Mouse (Mus musculus) MEL (cell line): ENCODE results near the gene Kat6b.
A peak's percentile ranks its signal among the peaks of the same experiment; 100 is the strongest.

Source experiments
- CTCF ChIP-seq, 3 experiments: IDR thresholded peaks in 2 of 3; conservative IDR thresholded peaks in 1 of 3; 2 replicates each; pipeline ENCODE4 v1.5.1; 2011 to 2012; ENCODE audit warnings: low read length in 3 of 3, low read depth in 2 of 3, mild to moderate bottlenecking in 2 of 3, improper control_type of control experiment in 1 of 3, inconsistent platforms in 1 of 3, mixed read lengths in 1 of 3, moderate library complexity in 1 of 3; ENCODE audit not compliant: control insufficient read depth in 1 of 3, insufficient read depth in 1 of 3, poor library complexity in 1 of 3, severe bottlenecking in 1 of 3
- GATA1 ChIP-seq: IDR thresholded peaks from 2 replicates; pipeline ENCODE4 v1.6.1; 2011; ENCODE audit warnings: low read depth, low read length, improper control_type of control experiment
- MAX ChIP-seq: IDR thresholded peaks from 2 replicates; pipeline ENCODE4 v1.6.1; 2011; ENCODE audit warnings: low read length, improper control_type of control experiment
- MAZ ChIP-seq: IDR thresholded peaks from 2 replicates; pipeline ENCODE4 v1.6.1; 2012; ENCODE audit warnings: low read depth, mild to moderate bottlenecking, inconsistent platforms, low read length, improper control_type of control experiment
- UBTF ChIP-seq: IDR thresholded peaks from 2 replicates; pipeline ENCODE4 v1.6.1; 2012; ENCODE audit warnings: low read depth, mild to moderate bottlenecking, inconsistent platforms, low read length, improper control_type of control experiment, moderate library complexity, borderline replicate concordance; ENCODE audit not compliant: insufficient read depth
- ZC3H11A ChIP-seq: IDR thresholded peaks from 2 replicates; pipeline ENCODE4 v1.6.1; 2012; ENCODE audit warnings: low read depth, mild to moderate bottlenecking, inconsistent platforms, low read length, improper control_type of control experiment

DNA sequence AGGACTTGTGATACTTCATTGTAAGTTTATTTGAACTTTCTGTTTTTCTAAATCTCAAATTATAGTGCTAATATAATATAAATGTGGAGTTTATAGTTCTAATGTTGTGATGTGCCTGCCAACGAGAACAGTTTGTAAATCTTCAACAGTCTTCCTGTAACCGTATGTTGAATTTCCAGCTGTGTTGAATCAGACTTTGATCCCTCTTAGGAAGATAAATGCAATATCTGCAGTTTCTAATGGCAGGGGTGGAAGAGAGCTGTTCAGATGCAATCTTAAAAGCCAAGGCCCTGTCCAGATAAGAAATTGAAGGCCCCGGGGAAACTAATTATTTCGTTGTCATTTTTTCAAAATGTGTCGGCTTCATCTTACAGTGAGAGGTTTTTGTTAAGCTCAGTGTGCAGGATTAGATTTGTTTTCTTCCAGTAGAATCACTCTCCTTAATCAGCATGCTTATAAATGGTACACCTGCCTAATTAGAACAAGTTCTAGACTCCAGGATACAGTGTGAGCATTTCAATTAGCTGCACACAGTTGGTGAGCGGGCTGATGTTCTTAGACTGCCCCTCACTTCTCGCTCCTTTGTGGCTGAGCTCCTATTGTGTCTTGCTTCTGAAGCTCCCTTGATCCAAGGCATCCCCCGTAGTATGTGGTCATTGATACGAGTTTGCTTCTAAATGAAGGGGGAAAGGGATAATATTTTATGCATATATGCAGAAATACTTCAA, 118.4 kb downstream of the Kat6b start:
- TF ChIP-seq UBTF (no peak), MAZ (no peak), ZC3H11A (no peak), MAX (no peak), GATA1 (0 out of 2 replicates have a peak, but pooled peaks have one; percentile 44), CTCF (IDR thresholded peaks at IDR 0.05 in 2 of 3, conservative IDR thresholded peaks at IDR 0.05 in 1 of 3; ENCODE audit: control insufficient read depth in 1 of 3, insufficient read depth in 1 of 3, low read depth in 2 of 3, low read length in 3 of 3, poor library complexity in 1 of 3, severe bottlenecking in 1 of 3) (no peak)
